Mouse (Mus musculus): ENCODE results near the gene Gtpbp1. TPM values are rescaled to one million over a fixed set of nuclear protein-coding genes. Genes with fewer than 3 reads are reported as not detected.

Gene Gtpbp1
- polyA plus RNA-seq, 1 experiment from 2014 or later = 38.7 TPM

- DNase-seq (ENCODE audit: low spot score) (no peak), ATAC-seq (ENCODE audit: insufficient number of reproducible peaks, low FRiP score, low TSS enrichment, low read depth) (no peak)
- no peak overlapping the region for H3K4me3 ChIP-seq (ENCODE audit: low read depth, low read length)
- H3K36me3 ChIP-seq (ENCODE audit: control insufficient read depth, insufficient read depth, low read length) = no peaks in the 10 kb centered on the region
- no peaks in the 10 kb centered on the region for H3K27me3 ChIP-seq (ENCODE audit: control insufficient read depth, insufficient read depth, low read length)
- no peak overlapping the region for H3K4me2 ChIP-seq (ENCODE audit: low read depth, severe bottlenecking)
- no peaks in the 10 kb centered on the region for H3K4me1 ChIP-seq (ENCODE audit: control insufficient read depth, insufficient read depth, low read length)
- 73% methylated on average over 8 of the region's 8 CpGs for WGBS
- no peak overlapping the region for H3K9ac ChIP-seq (ENCODE audit: low read length)
- no peaks in the 10 kb centered on the region for H3K9me3 ChIP-seq (ENCODE audit: control insufficient read depth, low read length)
- no peak overlapping the region for H3K27ac ChIP-seq (replicated peaks; ENCODE audit: low read depth, low read length)
Observed at GRCm38 (mm10) chr15:79755977-79756625, 65.5 kb downstream of the Gtpbp1 start.

GRCm38 (mm10) chr15:79757118-79757517 is 66.5 kb downstream of the Gtpbp1 start:
- WGBS = 96% methylated on average over 3 of the region's 3 CpGs
- no peak for ATAC-seq (ENCODE audit: insufficient number of reproducible peaks, low FRiP score, low TSS enrichment, low read depth)
- no peak for DNase-seq (ENCODE audit: low spot score)
- no peaks in the 10 kb centered on the region for H3K4me1 ChIP-seq (ENCODE audit: control insufficient read depth, insufficient read depth, low read length)
- H3K4me3 ChIP-seq (ENCODE audit: low read depth, low read length) = no peak overlapping the region
- no peaks in the 10 kb centered on the region for H3K27me3 ChIP-seq (ENCODE audit: control insufficient read depth, insufficient read depth, low read length)
- H3K27ac ChIP-seq (replicated peaks; ENCODE audit: low read depth, low read length) = no peak overlapping the region
- H3K9ac ChIP-seq (ENCODE audit: low read length) = no peak overlapping the region
- H3K9me3 ChIP-seq (ENCODE audit: control insufficient read depth, low read length) = no peaks in the 10 kb centered on the region
- no peak overlapping the region for H3K4me2 ChIP-seq (ENCODE audit: low read depth, severe bottlenecking)
- no peaks in the 10 kb centered on the region; the same call in 1 of the 2 replicates for H3K36me3 ChIP-seq (ENCODE audit: control insufficient read depth, insufficient read depth, low read length)

GRCm38 (mm10) chr15:79760956-79761355 is 70.3 kb downstream of the Gtpbp1 start:
- no peaks in the 10 kb centered on the region; the same call in 1 of the 2 replicates for H3K36me3 ChIP-seq (ENCODE audit: control insufficient read depth, insufficient read depth, low read length)

GRCm38 (mm10) chr15:79763001-79763400 is 72.4 kb downstream of the Gtpbp1 start:
- Histone ChIP-seq H3K9me3 (ENCODE audit: control insufficient read depth, low read length) (no peaks in the 10 kb centered on the region), H3K36me3 (ENCODE audit: control insufficient read depth, insufficient read depth, low read length) (no peaks in the 10 kb centered on the region; the same call in 1 of the 2 replicates), H3K27ac (replicated peaks; ENCODE audit: low read depth, low read length) (no peak overlapping the region), H3K4me1 (ENCODE audit: control insufficient read depth, insufficient read depth, low read length) (no peaks in the 10 kb centered on the region), H3K27me3 (ENCODE audit: control insufficient read depth, insufficient read depth, low read length) (no peaks in the 10 kb centered on the region), H3K9ac (ENCODE audit: low read length) (no peak overlapping the region), H3K4me3 (ENCODE audit: low read depth, low read length) (no peak overlapping the region), H3K4me2 (ENCODE audit: low read depth, severe bottlenecking) (no peak overlapping the region)
- no peak for ATAC-seq (ENCODE audit: insufficient number of reproducible peaks, low FRiP score, low TSS enrichment, low read depth)
- WGBS = 88% methylated on average over 9 of the region's 9 CpGs
- no peak for DNase-seq (ENCODE audit: low spot score)

More at GRCm38 (mm10) chr15:79760956-79761355, 70.3 kb downstream of the Gtpbp1 start:
- Histone ChIP-seq H3K27me3 (ENCODE audit: control insufficient read depth, insufficient read depth, low read length) (no peaks in the 10 kb centered on the region), H3K4me3 (ENCODE audit: low read depth, low read length) (no peak overlapping the region), H3K27ac (replicated peaks; ENCODE audit: low read depth, low read length) (no peak overlapping the region), H3K4me1 (ENCODE audit: control insufficient read depth, insufficient read depth, low read length) (no peaks in the 10 kb centered on the region), H3K9ac (ENCODE audit: low read length) (no peak overlapping the region; the same call in 1 of the 2 replicates), H3K9me3 (ENCODE audit: control insufficient read depth, low read length) (no peaks in the 10 kb centered on the region), H3K4me2 (ENCODE audit: low read depth, severe bottlenecking) (no peak overlapping the region)
- DNase-seq (ENCODE audit: low spot score) (no peak), ATAC-seq (ENCODE audit: insufficient number of reproducible peaks, low FRiP score, low TSS enrichment, low read depth) (no peak)
- 88% methylated on average over 6 of the region's 6 CpGs for WGBS

- H3K4me3 ChIP-seq (ENCODE audit: low read depth, low read length) = no peak overlapping the region
- no peaks in the 10 kb centered on the region for H3K4me1 ChIP-seq (ENCODE audit: control insufficient read depth, insufficient read depth, low read length)
- no peaks in the 10 kb centered on the region for H3K27me3 ChIP-seq (ENCODE audit: control insufficient read depth, insufficient read depth, low read length)
- H3K9me3 ChIP-seq (ENCODE audit: control insufficient read depth, low read length) = no peaks in the 10 kb centered on the region
- WGBS = 90% methylated on average over 7 of the region's 7 CpGs
- H3K36me3 ChIP-seq (ENCODE audit: control insufficient read depth, insufficient read depth, low read length) = no peaks in the 10 kb centered on the region; the same call in 1 of the 2 replicates
- no peak overlapping the region for H3K27ac ChIP-seq (replicated peaks; ENCODE audit: low read depth, low read length)
- H3K9ac ChIP-seq (ENCODE audit: low read length) = no peak overlapping the region
- ATAC-seq (ENCODE audit: insufficient number of reproducible peaks, low FRiP score, low TSS enrichment, low read depth) = no peak
- DNase-seq (ENCODE audit: low spot score) = no peak
- H3K4me2 ChIP-seq (ENCODE audit: low read depth, severe bottlenecking) = no peak overlapping the region
Observed at GRCm38 (mm10) chr15:79763601-79764246, 73.1 kb downstream of the Gtpbp1 start.

- H3K36me3 ChIP-seq (ENCODE audit: control insufficient read depth, insufficient read depth, low read length) = no peaks in the 10 kb centered on the region; the same call in 1 of the 2 replicates
Observed at GRCm38 (mm10) chr15:79764539-79765267, 74.1 kb downstream of the Gtpbp1 start.

GRCm38 (mm10) chr15:79765361-79765760 is 74.7 kb downstream of the Gtpbp1 start:
- no peak for DNase-seq (ENCODE audit: low spot score)
- no peak for ATAC-seq (ENCODE audit: insufficient number of reproducible peaks, low FRiP score, low TSS enrichment, low read depth)
- H3K36me3 ChIP-seq (ENCODE audit: control insufficient read depth, insufficient read depth, low read length) = no peaks in the 10 kb centered on the region; the same call in 1 of the 2 replicates
- H3K4me3 ChIP-seq (ENCODE audit: low read depth, low read length) = no peak overlapping the region
- no peaks in the 10 kb centered on the region for H3K27me3 ChIP-seq (ENCODE audit: control insufficient read depth, insufficient read depth, low read length)
- no peak overlapping the region for H3K27ac ChIP-seq (replicated peaks; ENCODE audit: low read depth, low read length)
- WGBS = 81% methylated on average over 2 of the region's 2 CpGs
- no peaks in the 10 kb centered on the region for H3K4me1 ChIP-seq (ENCODE audit: control insufficient read depth, insufficient read depth, low read length)
- no peak overlapping the region for H3K9ac ChIP-seq (ENCODE audit: low read length)
- no peaks in the 10 kb centered on the region for H3K9me3 ChIP-seq (ENCODE audit: control insufficient read depth, low read length)
- no peak overlapping the region for H3K4me2 ChIP-seq (ENCODE audit: low read depth, severe bottlenecking)

More at GRCm38 (mm10) chr15:79764539-79765267, 74.1 kb downstream of the Gtpbp1 start:
- Histone ChIP-seq H3K4me2 (ENCODE audit: low read depth, severe bottlenecking) (no peak overlapping the region), H3K9me3 (ENCODE audit: control insufficient read depth, low read length) (no peaks in the 10 kb centered on the region), H3K27ac (replicated peaks; ENCODE audit: low read depth, low read length) (no peak overlapping the region), H3K27me3 (ENCODE audit: control insufficient read depth, insufficient read depth, low read length) (no peaks in the 10 kb centered on the region), H3K9ac (ENCODE audit: low read length) (0 out of 2 replicates have a peak overlapping the region, but pooled peaks have one; percentile 12), H3K4me3 (ENCODE audit: low read depth, low read length) (no peak overlapping the region), H3K4me1 (ENCODE audit: control insufficient read depth, insufficient read depth, low read length) (no peaks in the 10 kb centered on the region)
- no peak for ATAC-seq (ENCODE audit: insufficient number of reproducible peaks, low FRiP score, low TSS enrichment, low read depth)
- DNase-seq (ENCODE audit: low spot score) = no peak
- 84% methylated on average over 11 of the region's 11 CpGs for WGBS

- Histone ChIP-seq H3K27me3 (ENCODE audit: control insufficient read depth, insufficient read depth, low read length) (no peaks in the 10 kb centered on the region), H3K9ac (ENCODE audit: low read length) (no peak overlapping the region), H3K36me3 (ENCODE audit: control insufficient read depth, insufficient read depth, low read length) (no peaks in the 10 kb centered on the region; the same call in 1 of the 2 replicates), H3K4me1 (ENCODE audit: control insufficient read depth, insufficient read depth, low read length) (no peaks in the 10 kb centered on the region), H3K9me3 (ENCODE audit: control insufficient read depth, low read length) (no peaks in the 10 kb centered on the region), H3K4me3 (ENCODE audit: low read depth, low read length) (no peak overlapping the region), H3K4me2 (ENCODE audit: low read depth, severe bottlenecking) (no peak overlapping the region), H3K27ac (replicated peaks; ENCODE audit: low read depth, low read length) (no peak overlapping the region)
- no peak for DNase-seq (ENCODE audit: low spot score)
- ATAC-seq (ENCODE audit: insufficient number of reproducible peaks, low FRiP score, low TSS enrichment, low read depth) = no peak
- WGBS = 45% methylated on average over 10 of the region's 10 CpGs
Observed at GRCm38 (mm10) chr15:79766168-79766567, 75.5 kb downstream of the Gtpbp1 start.
